Mouse (Mus musculus) embryonic facial prominence, embryonic 13.5 days (tissue): ENCODE measurements around the gene Map4k3. TPM values are rescaled to one million over a fixed set of nuclear protein-coding genes. Genes with fewer than 3 reads are reported as not detected.
"Not testable (repeated sequence)": the region's sequence is repeated elsewhere in the genome, so short reads cannot be mapped to it uniquely, and the experiment has no call there.

ENCODE experiments used
- ATAC-seq: fragments of 200-750 bp; cut with Nextera tagmentation; 2 replicates; pipeline ENCODE4 v1.8.0; 2017; ENCODE audit warnings: low read depth; ENCODE audit not compliant: insufficient number of reproducible peaks, insufficient read depth, low FRiP score, low TSS enrichment
- H3K27ac ChIP-seq: fragments of 300-500 bp; sonication (generic); 2 replicates; pipeline ENCODE4 v1.5.1; 2015; ENCODE audit warnings: moderate library complexity, mild to moderate bottlenecking, inconsistent platforms
- H3K27me3 ChIP-seq: fragments of 300-500 bp; sonication (generic); 2 replicates; pipeline ENCODE4 v1.6.1; 2015; ENCODE audit warnings: mild to moderate bottlenecking, inconsistent platforms
- H3K36me3 ChIP-seq: fragments of 300-500 bp; sonication (generic); 2 replicates; pipeline ENCODE4 v1.6.1; 2015; ENCODE audit warnings: mild to moderate bottlenecking, inconsistent platforms
- H3K4me1 ChIP-seq: fragments of 300-500 bp; sonication (generic); 2 replicates; pipeline ENCODE4 v1.6.1; 2015; ENCODE audit warnings: inconsistent platforms
- H3K4me2 ChIP-seq: fragments of 300-500 bp; sonication (generic); 2 replicates; pipeline ENCODE4 v1.6.1; 2015; ENCODE audit warnings: moderate library complexity, mild to moderate bottlenecking, inconsistent platforms
- H3K4me3 ChIP-seq: fragments of 300-500 bp; sonication (generic); 2 replicates; pipeline ENCODE4 v1.5.1; 2015; ENCODE audit warnings: mild to moderate bottlenecking, inconsistent platforms
- H3K9ac ChIP-seq: fragments of 300-500 bp; sonication (generic); 2 replicates; pipeline ENCODE4 v1.6.1; 2015; ENCODE audit warnings: mild to moderate bottlenecking, inconsistent platforms
- H3K9me3 ChIP-seq: fragments of 300-500 bp; sonication (generic); 2 replicates; pipeline ENCODE4 v1.6.1; 2016; ENCODE audit warnings: inconsistent platforms
- WGBS: fragments of 180-500 bp; shearing (Covaris S2); methylation state at CpG from one replicate; pipeline ENCODE4 v1.1.7; 2015; ENCODE audit warnings: mixed read lengths; 5-methylcytosine and 5-hydroxymethylcytosine counted together
- polyA plus RNA-seq: library from polyadenylated mRNA; unstranded; fragments of >200 nt; fragmentation: Nextera tagmentation; extraction: Ambion mirVana; gene quantifications from 2 replicates; pipeline ENCODE4 v1.2.1, GENCODE M21; 2015

The Map4k3 gene
- polyA plus RNA-seq = 23.7 and 31.7 TPM in 2 replicates

DNA sequence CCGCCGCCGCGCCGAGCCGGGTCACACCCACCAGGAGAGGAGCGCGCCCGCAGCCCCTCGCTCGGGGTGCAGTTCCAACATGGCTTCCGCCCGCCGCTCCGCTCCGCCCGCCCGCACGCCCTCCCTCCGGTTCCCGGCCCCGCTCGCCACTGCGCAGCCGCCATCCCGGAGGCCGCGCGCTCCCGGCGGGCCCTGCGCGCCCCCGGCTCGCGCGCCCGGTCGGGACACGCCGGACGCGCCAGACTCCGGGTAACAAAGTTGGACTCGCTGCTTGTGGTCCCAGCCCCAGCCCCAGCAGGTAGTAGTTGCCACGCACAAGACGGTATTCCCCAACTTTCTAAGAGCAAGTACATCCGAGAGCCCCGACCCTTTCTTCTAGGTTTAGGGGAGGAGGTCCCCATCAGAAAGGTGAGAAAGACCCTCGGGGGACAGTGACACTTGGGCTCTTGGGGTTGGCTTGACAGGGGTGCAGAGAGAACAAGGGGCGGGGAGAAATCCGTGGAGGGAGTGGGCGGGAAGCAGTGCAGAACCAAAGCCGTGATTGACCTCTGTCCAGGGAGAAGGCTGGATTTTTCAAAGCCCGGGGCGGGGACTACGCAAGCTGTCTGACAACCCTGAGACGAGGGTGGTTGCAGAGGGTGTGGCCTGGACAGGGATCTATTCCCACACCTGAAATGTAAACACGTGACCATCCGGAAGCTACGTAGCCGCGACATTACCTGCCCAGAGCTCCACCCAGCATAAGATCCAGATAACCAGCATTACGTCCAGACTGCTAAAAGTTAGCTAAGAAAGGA is at the start of gene Map4k3:
Gene Map4k3, minus strand, starts transcription at position 424 of the 797 bp plus-strand sequence.
- ATAC-seq = peak; percentile 95
- no peaks in the 10 kb centered on the region for H3K27me3 ChIP-seq
- no peaks in the 10 kb centered on the region for H3K9me3 ChIP-seq
- H3K4me3 ChIP-seq = peak within 1 kb of the TSS; percentile 97
- H3K4me2 ChIP-seq = peak within 1 kb of the TSS; percentile 78
- WGBS = 1% methylated on average over 52 of the region's 64 CpGs
- H3K36me3 ChIP-seq = no peaks in the 10 kb centered on the region
- peak within 1 kb of the TSS; percentile 96 for H3K27ac ChIP-seq
- H3K4me1 ChIP-seq = peaks cover 25% of the 10 kb centered on the region
- peak within 1 kb of the TSS; percentile 97 for H3K9ac ChIP-seq

DNA sequence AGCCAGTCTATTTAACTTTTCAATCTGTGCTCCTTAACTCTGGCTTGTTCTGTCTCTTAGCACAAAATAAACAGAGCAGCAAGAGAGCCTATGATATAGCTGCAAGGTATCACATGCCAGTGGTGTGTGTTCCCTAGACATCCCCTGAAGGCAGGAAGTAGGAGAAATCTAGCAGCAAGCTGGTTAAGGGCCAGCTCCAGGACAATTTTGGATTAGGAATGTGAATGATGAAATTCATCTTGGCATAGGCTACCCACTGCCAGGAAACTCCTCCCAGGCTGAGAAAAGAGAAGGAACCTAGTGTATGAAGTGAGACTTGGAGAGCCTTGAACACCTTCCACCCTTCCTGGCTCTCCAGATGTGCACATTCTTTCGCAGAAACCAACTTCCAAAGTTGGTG is 49.3 kb upstream of the Map4k3 start:
- Histone ChIP-seq H3K4me1 (peaks cover 22% of the 10 kb centered on the region), H3K4me2 (no peak overlapping the region), H3K27me3 (no peaks in the 10 kb centered on the region), H3K9me3 (no peaks in the 10 kb centered on the region), H3K36me3 (no peaks in the 10 kb centered on the region), H3K27ac (no peak overlapping the region), H3K9ac (no peak overlapping the region), H3K4me3 (no peak overlapping the region)
- ATAC-seq = no peak
- WGBS = 86% methylated on average over 1 of the region's 1 CpGs

DNA sequence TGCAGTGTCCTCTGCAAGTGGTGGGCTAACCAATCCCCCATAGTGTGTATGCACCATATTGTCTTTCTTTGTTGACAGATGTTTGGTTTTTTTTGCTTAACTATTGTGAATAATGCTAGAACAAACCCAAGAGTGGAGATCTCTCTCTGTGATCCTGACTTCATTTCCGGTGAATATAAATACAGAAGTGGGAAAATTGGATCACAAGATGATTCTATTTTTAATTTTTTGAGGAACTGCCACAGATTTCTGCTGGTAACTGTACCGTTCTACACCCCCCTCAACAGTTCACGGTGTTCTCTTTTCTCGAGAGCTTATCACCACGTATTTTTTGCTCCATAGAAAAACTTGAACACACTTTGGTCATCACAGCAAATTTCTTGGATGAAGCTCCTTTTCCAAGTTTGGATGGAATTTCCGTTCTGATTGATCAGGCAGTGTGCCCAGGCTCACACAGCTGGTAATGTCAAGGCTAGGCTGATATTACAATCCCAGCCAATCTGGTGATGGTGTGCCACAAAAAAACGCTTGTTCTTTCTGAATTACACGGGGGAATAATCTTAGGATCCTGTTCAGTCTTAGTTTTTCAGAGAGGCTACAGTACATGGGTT is 47.0 kb upstream of the Map4k3 start:
- Histone ChIP-seq H3K27me3 (no peaks in the 10 kb centered on the region), H3K4me3 (no peak overlapping the region), H3K27ac (no peak overlapping the region), H3K9me3 (no peaks in the 10 kb centered on the region), H3K4me1 (peaks cover 22% of the 10 kb centered on the region), H3K36me3 (no peaks in the 10 kb centered on the region), H3K4me2 (no peak overlapping the region), H3K9ac (no peak overlapping the region)
- ATAC-seq = no peak
- WGBS = 70% methylated on average over 8 of the region's 8 CpGs

DNA sequence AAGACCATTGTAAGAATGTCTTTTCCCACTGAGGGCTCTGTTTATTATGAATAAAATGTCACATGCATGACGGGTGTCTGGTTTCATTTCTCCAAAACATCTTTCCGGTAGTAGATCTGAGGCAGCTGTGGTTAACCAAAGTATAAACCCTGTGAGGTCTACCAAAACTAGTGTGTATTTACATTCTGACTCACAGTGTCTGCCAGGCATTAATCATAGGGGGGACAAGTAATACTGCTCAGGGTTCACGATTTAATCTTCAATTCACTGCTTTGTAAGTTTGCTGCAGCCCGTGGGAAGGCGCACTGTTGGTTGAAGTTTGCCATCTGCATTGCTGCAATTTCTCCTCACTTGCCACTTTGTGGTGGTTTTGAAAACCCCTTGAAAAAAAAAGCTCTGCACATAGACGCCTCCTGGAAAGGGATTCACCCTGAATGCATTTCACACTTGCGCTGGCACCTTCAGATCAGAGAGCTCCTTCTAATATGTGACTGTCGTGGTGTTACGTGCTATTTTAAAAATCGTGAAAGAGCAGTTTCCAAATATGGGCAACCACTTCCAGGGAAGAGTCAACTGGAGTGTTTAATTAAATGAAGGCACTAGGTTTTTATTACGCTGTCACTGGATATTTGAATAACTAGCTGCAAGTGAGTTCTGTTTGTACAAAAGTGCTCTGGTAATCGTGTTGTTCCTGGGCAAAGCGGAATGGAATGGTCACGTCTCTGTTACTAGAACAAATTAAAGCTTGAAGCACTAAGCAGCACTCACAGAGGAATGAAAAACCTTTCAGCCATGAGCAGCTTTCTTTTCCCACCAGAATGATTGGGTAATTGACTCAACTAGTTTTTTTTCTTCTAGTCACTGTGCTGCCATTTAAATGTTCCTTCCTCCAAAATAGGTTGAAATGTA is 44.5 kb upstream of the Map4k3 start:
- no peak overlapping the region for H3K27ac ChIP-seq
- no peak for ATAC-seq
- H3K4me1 ChIP-seq = peaks cover 12% of the 10 kb centered on the region
- no peak overlapping the region for H3K9ac ChIP-seq
- H3K36me3 ChIP-seq = no peaks in the 10 kb centered on the region
- H3K27me3 ChIP-seq = no peaks in the 10 kb centered on the region
- 0 out of 2 replicates have a peak, but pooled peaks cover 3% of the 10 kb centered on the region for H3K9me3 ChIP-seq
- 44% methylated on average over 14 of the region's 14 CpGs for WGBS
- H3K4me3 ChIP-seq = no peak overlapping the region
- peak overlapping the region; percentile 12; the same call in 1 of the 2 replicates for H3K4me2 ChIP-seq

DNA sequence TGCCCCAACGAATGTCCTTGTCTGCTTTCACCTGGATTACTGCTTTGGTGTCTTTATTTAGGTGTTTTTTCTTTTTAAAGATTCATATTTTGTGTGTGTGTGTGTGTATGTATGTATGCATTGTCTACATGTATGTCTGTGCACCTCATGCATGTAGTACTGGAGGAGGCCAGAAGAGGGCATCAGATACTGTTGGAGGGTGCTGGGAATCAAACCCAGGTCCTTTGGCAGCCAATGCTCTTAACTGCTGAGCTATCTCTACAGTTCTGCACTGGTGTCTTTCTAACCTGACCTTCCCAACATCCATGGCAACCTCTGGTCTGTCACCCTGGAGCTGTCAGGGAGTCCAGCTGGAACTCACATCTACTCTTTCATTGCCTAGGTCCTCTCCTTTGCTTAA is 41.8 kb upstream of the Map4k3 start:
- no peaks in the 10 kb centered on the region for H3K27me3 ChIP-seq
- no peak overlapping the region for H3K4me2 ChIP-seq
- 0 out of 2 replicates have a peak, but pooled peaks cover 3% of the 10 kb centered on the region for H3K9me3 ChIP-seq
- H3K9ac ChIP-seq = no peak overlapping the region
- H3K4me3 ChIP-seq = no peak overlapping the region
- ATAC-seq = no peak
- H3K4me1 ChIP-seq = peaks cover 16% of the 10 kb centered on the region
- WGBS = 85% methylated on average over 1 of the region's 1 CpGs
- H3K36me3 ChIP-seq = no peaks in the 10 kb centered on the region
- no peak overlapping the region for H3K27ac ChIP-seq

DNA sequence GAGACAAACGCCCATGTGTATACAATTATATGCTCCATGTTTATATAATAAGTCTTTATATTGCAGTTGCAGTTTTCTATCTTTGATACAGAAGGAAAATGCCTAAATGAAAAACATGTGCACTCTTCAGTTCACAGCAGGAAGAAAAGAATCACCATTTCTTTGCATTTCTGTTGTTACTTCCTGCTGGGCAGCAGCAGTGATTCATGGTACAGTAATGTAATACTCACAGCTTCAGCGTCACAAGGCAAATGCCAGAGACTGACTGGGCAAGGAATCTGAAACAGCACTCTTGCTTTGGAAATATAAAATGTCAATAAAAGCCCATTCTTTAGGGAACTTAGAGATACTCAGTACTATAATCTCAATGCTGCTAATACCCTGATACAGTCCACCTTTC is 36.9 kb upstream of the Map4k3 start:
- H3K36me3 ChIP-seq = no peaks in the 10 kb centered on the region
- no peaks in the 10 kb centered on the region for H3K27me3 ChIP-seq
- 17% methylated on average over 2 of the region's 2 CpGs for WGBS
- no peak overlapping the region for H3K4me3 ChIP-seq
- peak overlapping the region; percentile 22 for H3K27ac ChIP-seq
- peaks cover 24% of the 10 kb centered on the region for H3K4me1 ChIP-seq
- no peak overlapping the region for H3K9ac ChIP-seq
- H3K9me3 ChIP-seq = 0 out of 2 replicates have a peak, but pooled peaks cover 3% of the 10 kb centered on the region
- H3K4me2 ChIP-seq = no peak overlapping the region
- ATAC-seq = no peak

DNA sequence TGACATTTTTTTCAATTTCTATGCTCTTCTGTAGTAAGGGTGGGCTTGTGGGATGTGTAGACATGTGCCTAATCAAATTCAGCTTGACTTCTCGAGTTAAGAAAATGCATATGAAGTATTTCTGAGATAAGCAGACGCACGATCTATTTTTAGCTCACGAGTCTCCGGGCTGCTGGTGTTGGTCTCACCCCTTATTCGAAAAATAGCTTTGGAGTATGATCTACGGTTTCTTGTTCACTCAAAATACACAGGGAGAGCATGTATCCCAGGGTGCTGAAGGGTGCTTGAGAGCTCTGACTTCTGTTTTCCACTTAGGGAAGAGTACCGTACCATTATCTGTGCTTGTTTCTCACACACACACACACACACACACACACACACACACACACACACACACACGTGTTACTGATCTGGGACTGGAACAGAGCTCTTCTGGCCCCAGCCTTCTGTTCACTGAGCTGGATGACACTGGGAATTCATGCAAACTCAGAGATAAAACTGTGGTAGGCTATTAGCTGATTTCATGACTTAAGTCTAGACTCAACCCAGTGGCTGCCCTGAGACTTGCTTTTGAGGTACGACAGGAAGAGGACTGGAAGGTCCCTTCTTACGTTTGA is 34.9 kb upstream of the Map4k3 start:
- H3K4me2 ChIP-seq = 0 out of 2 replicates have a peak overlapping the region, but pooled peaks have one; percentile 5
- ATAC-seq = no peak
- no peak overlapping the region for H3K9ac ChIP-seq
- WGBS = 52% methylated on average over 11 of the region's 11 CpGs
- H3K4me1 ChIP-seq = peaks cover 24% of the 10 kb centered on the region
- H3K27me3 ChIP-seq = no peaks in the 10 kb centered on the region
- 0 out of 2 replicates have a peak, but pooled peaks cover 2% of the 10 kb centered on the region for H3K9me3 ChIP-seq
- H3K4me3 ChIP-seq = no peak overlapping the region
- H3K27ac ChIP-seq = no peak overlapping the region
- H3K36me3 ChIP-seq = no peaks in the 10 kb centered on the region

DNA sequence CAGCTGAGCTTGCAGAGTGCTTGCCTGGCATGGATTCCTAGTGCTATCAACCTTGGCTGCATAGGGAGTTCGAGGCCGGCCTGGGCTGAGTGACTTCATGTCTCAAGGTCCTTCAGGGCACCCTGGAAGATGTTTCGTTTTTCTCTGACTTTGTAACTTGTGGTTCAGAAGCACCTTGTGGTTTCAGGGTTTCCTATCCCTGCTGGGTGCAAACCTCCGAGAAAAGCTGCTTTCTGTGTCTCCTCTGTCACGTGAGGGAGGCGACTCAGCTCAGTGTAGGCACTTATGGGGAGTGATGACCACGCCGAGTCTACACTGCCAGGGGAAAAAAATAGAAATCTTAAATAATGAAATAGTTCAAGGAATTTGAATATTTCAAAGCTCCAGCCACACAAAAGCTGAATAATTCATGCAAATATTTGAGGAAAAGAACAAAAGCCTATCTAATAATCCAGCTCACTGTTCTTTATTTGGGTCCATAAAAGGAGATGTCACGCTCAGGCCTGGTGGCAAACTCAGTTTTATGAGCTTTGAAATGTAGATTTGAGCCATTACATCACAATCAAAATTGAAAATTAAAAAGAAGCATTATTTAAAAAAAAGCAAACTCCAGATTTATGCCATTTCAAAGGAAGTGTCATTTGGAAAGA is 34.2 kb upstream of the Map4k3 start:
- no peak overlapping the region for H3K9ac ChIP-seq

DNA sequence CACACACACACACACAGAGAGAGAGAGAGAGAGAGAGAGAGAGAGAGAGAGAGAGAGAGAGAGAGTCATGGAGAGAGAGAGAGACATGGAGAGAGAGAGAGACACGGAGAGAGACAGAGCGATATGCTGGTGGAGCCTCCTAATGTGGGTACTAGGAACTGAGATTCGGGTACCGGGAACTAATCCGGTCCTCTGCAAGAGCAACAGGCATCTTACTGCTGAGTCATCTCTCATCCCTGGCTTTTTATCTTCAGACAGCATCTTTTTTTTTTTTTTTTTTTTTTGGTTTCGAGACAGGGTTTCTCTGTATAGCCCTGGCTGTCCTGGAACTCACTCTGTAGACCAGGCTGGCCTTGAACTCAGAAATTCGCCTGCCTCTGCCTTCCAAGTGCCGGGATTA is 32.9 kb upstream of the Map4k3 start:
- H3K27me3 ChIP-seq, H3K27ac ChIP-seq, H3K4me2 ChIP-seq, H3K36me3 ChIP-seq, H3K4me3 ChIP-seq, H3K9me3 ChIP-seq, ATAC-seq, H3K9ac ChIP-seq: not testable (repeated sequence)
- WGBS = 90% methylated on average over 8 of the region's 8 CpGs
- H3K4me1 ChIP-seq = peaks cover 24% of the 10 kb centered on the region

More for the DNA sequence above, 34.2 kb upstream of the Map4k3 start:
- Histone ChIP-seq H3K4me1 (peaks cover 24% of the 10 kb centered on the region), H3K27me3 (no peaks in the 10 kb centered on the region), H3K9me3 (no peaks in the 10 kb centered on the region), H3K36me3 (no peaks in the 10 kb centered on the region), H3K4me3 (no peak overlapping the region), H3K27ac (no peak overlapping the region), H3K4me2 (no peak overlapping the region)
- WGBS = 71% methylated on average over 9 of the region's 9 CpGs
- no peak for ATAC-seq

DNA sequence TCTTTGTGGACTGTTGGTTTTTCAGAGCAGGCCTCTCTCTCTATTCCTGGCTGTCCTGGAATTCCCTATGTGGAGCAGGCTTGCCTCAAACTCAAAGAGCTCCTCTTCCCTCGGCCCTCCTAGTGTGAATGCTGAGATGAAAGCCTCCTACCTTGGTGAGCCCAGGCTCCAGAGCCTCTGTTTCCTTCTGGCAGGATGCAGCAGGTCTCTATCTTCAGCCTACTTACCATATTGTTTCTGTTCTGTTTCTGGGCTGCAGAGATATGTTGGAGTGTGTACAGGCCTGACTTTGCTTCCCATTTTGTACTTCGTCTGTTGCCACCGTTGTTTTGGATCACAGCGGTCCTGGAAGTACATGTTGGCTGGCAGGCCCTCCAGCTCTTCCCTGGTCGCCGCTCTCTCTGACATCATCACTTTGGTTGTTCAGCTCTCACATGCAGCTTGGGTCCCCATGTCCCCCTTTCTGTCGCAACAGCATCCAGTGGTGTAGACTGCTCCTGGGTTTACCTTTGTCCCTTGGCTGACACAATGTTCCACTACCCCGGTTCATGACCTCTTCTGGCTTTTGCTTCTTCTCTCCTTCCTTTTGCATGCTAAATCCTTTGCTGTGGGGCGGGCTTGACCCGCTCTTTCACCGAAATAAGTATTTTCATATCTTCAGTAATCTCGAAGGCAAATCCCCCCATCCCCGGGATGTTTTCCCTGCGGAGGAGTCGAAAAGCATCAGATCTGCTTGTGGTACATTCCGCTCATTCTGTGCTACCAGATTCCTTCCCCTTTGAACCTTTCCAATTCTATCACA is 32.3 kb upstream of the Map4k3 start:
- Histone ChIP-seq H3K4me2 (no peak overlapping the region), H3K36me3 (no peaks in the 10 kb centered on the region), H3K27me3 (no peaks in the 10 kb centered on the region), H3K9me3 (no peaks in the 10 kb centered on the region), H3K4me1 (peaks cover 31% of the 10 kb centered on the region), H3K27ac (no peak overlapping the region), H3K9ac (no peak overlapping the region), H3K4me3 (no peak overlapping the region)
- ATAC-seq = no peak
- WGBS = 82% methylated on average over 16 of the region's 16 CpGs
